Mouse (Mus musculus): ENCODE results near the gene Pcdh17. TPM values are rescaled to one million over a fixed set of nuclear protein-coding genes. Genes with fewer than 3 reads are reported as not detected.

Gene Pcdh17
- polyA plus RNA-seq, 1 experiment from 2014 or later = 3.4 TPM

DNA sequence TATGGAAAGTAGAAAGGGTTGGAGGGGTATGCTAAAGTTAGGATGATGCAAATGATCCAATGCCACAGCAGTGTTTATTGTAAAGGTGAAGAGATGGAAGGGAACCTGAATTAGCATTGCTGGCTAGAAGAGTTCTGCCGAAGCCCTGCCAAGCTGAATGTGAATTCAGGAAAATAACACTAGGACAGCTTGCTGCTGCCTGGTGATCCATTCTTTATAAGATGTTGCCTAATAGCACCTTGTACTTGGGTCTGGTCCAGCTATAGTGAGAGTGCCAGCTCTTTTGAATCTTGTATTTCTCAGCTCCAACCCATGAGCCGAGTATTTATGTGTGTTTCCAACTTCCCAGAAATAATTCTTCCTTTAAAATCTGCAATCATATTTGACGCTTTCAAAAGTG is 98.5 kb downstream of the Pcdh17 start:
- Histone ChIP-seq H3K9me3 (no peaks in the 10 kb centered on the region), H3K4me3 (no peak overlapping the region), H3K27ac (no peak overlapping the region), H3K36me3 (no peaks in the 10 kb centered on the region), H3K27me3 (ENCODE audit: insufficient read depth, poor library complexity, severe bottlenecking) (no peaks in the 10 kb centered on the region), H3K4me1 (no peaks in the 10 kb centered on the region)
- no peak for DNase-seq (ENCODE audit: low spot score)
- WGBS = 88% methylated on average over 3 of the region's 3 CpGs

DNA sequence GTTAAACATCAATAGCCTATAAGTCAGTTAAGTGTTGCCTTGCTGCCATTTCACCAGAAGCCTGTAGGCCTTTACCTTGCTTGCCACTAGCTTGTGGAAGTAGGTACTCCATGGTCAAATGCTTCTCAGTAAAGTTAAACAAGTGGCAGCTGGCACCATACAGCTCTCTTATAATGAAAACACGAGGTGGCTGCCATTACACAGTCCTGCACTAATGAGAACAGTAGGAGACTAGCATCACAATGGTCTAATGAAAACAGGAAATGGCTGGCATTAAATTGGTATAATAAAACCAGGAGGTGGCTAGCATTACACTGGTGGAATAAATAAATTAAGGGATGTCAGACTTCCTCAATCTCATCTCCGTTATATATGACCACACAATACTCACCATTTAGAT is 102.6 kb downstream of the Pcdh17 start:
- 65% methylated on average over 2 of the region's 2 CpGs for WGBS
- no peak for DNase-seq (ENCODE audit: low spot score)
- Histone ChIP-seq H3K36me3 (no peaks in the 10 kb centered on the region), H3K4me1 (no peaks in the 10 kb centered on the region), H3K27ac (no peak overlapping the region), H3K4me3 (no peak overlapping the region), H3K27me3 (ENCODE audit: insufficient read depth, poor library complexity, severe bottlenecking) (no peaks in the 10 kb centered on the region), H3K9me3 (no peaks in the 10 kb centered on the region)

DNA sequence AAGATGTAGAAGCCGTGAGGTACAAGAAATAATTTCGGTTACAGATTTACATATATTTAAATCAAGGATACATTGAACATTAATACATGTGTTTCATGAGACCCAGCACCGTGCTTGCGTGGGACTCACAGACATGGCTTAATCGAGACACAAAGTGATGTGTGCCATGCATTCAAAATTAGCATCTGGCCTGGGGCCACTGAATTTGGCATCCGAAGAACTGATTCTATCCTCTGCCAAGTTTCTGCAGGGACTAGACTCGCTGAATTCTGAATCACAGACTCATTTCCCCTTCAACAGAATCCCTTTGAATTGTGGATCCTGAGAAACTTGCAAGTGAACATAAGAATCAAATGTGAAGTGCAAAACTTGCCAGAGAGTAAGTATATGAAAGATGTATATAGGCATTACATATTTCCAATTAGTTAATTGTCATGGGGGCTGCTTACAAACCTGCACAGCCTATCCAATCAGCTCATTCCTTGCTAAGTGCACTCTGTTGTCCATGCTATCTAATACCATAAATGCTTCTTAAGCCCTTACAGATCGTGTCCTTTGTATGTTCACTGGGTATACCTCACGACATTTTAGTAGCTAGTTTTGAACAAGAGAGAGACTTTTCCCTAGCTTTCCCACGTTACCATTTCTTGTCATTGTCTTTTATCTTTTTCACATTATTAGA is 104.3 kb downstream of the Pcdh17 start:
- Histone ChIP-seq H3K27me3 (ENCODE audit: insufficient read depth, poor library complexity, severe bottlenecking) (no peaks in the 10 kb centered on the region), H3K27ac (no peak overlapping the region), H3K4me3 (no peak overlapping the region), H3K9me3 (no peaks in the 10 kb centered on the region), H3K4me1 (no peaks in the 10 kb centered on the region), H3K36me3 (no peaks in the 10 kb centered on the region)
- DNase-seq (ENCODE audit: low spot score) = no peak
- 85% methylated on average over 10 of the region's 10 CpGs for WGBS

DNA sequence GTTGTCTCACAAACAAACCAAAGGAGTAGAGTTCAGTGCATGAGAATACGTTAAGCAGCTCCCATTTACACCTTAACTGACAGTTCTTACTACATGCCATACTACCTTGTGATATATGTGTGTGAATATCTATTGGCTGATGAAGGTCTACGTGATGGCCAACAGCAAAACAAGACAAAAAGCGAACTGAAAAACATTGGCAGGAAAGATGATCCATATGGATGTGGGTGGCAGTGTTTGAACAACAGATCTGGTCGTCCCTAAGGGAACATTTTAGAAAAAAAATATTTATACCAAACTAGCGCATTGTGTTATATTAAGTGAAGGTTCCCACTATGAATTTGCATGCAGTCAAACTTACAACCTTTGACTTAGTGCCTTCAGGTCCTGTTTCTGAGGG is 108.2 kb downstream of the Pcdh17 start:
- no peak for DNase-seq (ENCODE audit: low spot score)
- no peak overlapping the region for H3K27ac ChIP-seq
- no peaks in the 10 kb centered on the region for H3K4me1 ChIP-seq
- WGBS = 86% methylated on average over 5 of the region's 5 CpGs
- no peaks in the 10 kb centered on the region for H3K9me3 ChIP-seq
- no peaks in the 10 kb centered on the region for H3K36me3 ChIP-seq
- no peak overlapping the region for H3K4me3 ChIP-seq
- no peaks in the 10 kb centered on the region for H3K27me3 ChIP-seq (ENCODE audit: insufficient read depth, poor library complexity, severe bottlenecking)

DNA sequence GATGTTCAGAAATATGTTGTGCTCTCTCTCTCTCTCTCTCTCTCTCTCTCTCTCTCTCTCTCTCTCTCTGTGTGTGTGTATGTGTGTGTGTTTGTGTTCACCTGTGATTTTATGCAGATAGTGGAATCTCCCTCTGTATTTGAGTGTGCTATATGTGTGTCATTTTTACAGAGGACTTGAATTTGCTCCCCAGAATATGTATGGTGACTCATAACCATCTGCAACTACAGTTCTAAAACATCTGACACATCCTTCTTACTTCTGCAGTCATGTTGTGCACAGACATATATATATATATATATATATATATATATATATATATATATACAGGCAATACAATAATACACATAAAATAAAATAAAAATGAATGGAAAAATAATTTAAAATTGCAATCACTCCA is 127.7 kb downstream of the Pcdh17 start:
- Histone ChIP-seq H3K4me3 (no peak overlapping the region), H3K27ac (no peak overlapping the region), H3K27me3 (ENCODE audit: insufficient read depth, poor library complexity, severe bottlenecking) (no peaks in the 10 kb centered on the region), H3K9me3 (no peaks in the 10 kb centered on the region), H3K36me3 (no peaks in the 10 kb centered on the region), H3K4me1 (no peaks in the 10 kb centered on the region)
- DNase-seq (ENCODE audit: low spot score) = no peak
